Mouse (Mus musculus): ENCODE measurements around the gene Sbf1. TPM values are rescaled to one million over a fixed set of nuclear protein-coding genes. Genes with fewer than 3 reads are reported as not detected.

Gene Sbf1
- 71.9 and 80.9 TPM in 2 replicates for polyA plus RNA-seq (2016; fragmentation: Nextera tagmentation; extraction: Ambion mirVana)

DNA sequence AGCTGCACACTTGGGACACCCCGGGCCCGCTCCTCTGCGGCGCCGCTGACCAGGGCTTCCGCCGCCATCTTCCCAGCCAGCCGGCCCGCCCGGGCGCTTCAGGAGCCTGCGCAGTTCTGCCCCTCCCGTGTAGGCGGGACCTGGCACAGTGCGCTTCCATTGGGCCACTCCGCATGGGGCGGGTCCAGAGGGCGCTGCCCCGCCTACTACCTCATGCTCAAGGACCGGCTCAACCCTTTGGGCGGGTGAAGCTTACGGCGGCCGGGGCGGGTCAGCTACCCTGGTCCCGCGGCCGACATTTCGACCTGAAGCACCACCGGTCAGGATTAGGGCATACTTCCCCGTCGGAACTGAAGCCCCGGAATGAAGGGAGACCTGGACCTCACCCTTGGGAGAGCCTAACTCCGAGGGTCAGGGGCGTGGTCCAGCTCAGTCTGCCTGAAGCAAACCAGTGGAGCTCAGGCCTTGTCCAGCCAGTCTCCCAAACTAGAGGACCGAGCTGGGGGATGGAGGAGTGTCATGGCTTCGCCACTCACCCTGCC is at the start of gene Sbf1:
TSS of gene Sbf1 (minus strand) at position 122 of the 542 bp plus-strand sequence.
- Histone ChIP-seq H3K27me3 (ENCODE audit: low read depth, poor library complexity, severe bottlenecking) (no peaks in the 10 kb centered on the region), H3K9me3 (replicated peaks) (no peaks in the 10 kb centered on the region), H3K4me3 (peak within 1 kb of the TSS; percentile 78), H3K4me1 (peaks cover 31% of the 10 kb centered on the region), H3K36me3 (no peaks in the 10 kb centered on the region), H3K27ac (peak within 1 kb of the TSS; percentile 88)
- peak; percentile 95 for DNase-seq (ENCODE audit: low spot score)
- 1% methylated on average over 37 of the region's 37 CpGs for WGBS

GRCm38 (mm10) chr15:89363051-89363450 is 47.9 kb upstream of the Sbf1 start:
- Histone ChIP-seq H3K27ac (no peak overlapping the region), H3K9me3 (replicated peaks) (no peaks in the 10 kb centered on the region), H3K4me3 (no peak overlapping the region), H3K4me1 (no peaks in the 10 kb centered on the region), H3K36me3 (peaks cover 95% of the 10 kb centered on the region), H3K27me3 (ENCODE audit: low read depth, poor library complexity, severe bottlenecking) (no peaks in the 10 kb centered on the region)
- no peak for DNase-seq (ENCODE audit: low spot score)
- WGBS: 93% methylated on average over 7 of the region's 7 CpGs

GRCm38 (mm10) chr15:89358784-89359183 is 43.7 kb upstream of the Sbf1 start:
- no peak for DNase-seq (ENCODE audit: low spot score)
- Histone ChIP-seq H3K4me1 (peaks cover 21% of the 10 kb centered on the region), H3K27ac (no peak overlapping the region), H3K4me3 (no peak overlapping the region), H3K36me3 (peaks cover 64% of the 10 kb centered on the region), H3K27me3 (ENCODE audit: low read depth, poor library complexity, severe bottlenecking) (no peaks in the 10 kb centered on the region), H3K9me3 (replicated peaks) (no peaks in the 10 kb centered on the region)
- 93% methylated on average over 3 of the region's 3 CpGs for WGBS

DNA sequence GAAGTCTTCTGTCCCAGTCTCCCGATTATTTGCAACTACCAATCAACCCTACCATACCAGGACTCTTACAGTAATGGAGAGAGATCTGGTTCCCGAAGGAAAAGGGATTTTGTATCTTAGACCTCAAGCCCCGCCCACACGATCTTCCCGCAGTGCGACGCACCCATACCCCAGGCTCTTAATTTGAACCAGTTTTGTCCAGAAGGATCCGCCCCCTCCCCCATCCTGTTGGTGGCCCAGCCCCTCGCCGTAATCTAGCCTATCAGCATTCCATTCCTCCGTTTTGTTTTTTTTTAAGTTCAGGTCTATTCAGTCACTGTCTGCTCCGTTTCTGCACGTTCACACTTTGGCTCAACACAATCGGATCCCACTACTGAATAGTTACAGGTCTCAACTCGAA is 41.3 kb upstream of the Sbf1 start:
- peaks cover 23% of the 10 kb centered on the region for H3K4me1 ChIP-seq
- H3K36me3 ChIP-seq: peaks cover 64% of the 10 kb centered on the region
- peak; percentile 92 for DNase-seq (ENCODE audit: low spot score)
- peak overlapping the region; percentile 93 for H3K27ac ChIP-seq
- WGBS: under 1% methylated on average over 15 of the region's 15 CpGs
- no peaks in the 10 kb centered on the region for H3K27me3 ChIP-seq (ENCODE audit: low read depth, poor library complexity, severe bottlenecking)
- H3K4me3 ChIP-seq: peak overlapping the region; percentile 76
- no peaks in the 10 kb centered on the region for H3K9me3 ChIP-seq (replicated peaks)

DNA sequence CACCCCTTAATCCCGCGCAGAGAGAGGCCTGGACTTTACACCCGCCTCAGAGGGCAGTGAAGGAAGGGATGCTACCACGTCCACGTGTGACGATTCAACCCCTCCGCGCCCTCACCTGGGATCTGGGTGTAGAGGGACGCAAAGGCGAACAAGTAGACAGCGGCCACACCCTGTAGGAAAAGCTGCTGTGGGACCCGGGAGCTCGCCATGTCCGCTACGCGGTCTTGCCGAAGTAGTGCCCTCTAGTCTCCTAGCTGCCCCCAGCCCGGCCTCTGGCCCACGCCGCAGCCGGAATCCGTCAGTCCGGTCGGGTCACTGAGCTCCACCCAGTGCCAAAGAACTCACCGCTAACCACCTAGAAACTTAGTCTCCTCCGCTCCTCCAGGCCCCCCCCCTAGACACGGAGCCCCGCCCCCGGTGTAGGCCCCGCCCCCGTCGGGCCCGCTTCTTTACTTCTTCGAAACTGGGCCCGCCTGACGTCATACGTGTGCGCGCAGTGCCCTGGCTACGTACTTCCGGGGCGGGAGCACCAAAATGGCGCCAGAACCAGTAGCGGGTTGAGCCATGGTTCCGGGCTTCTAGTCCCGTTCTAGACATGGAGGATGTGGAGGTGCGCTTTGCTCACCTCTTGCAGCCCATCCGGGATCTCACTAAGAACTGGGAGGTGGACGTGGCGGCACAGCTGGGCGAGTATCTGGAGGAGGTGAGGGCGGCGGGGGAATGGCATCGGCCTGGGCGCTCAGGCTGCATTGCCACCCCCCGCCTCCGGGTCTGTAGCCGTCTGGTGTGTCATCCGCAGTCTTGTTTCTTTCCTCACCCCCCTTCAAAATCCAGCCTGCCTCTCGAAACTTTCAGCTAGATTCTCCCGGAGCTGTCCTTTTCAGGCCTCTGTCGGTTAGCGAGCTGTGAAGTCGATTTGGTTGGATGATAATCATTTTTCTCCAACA is 40.4 kb upstream of the Sbf1 start, which contains the start of the genes Lmf2 and Ncaph2:
TSS of gene Lmf2 (minus strand) at position 419 of the 947 bp plus-strand sequence.
TSS of gene Ncaph2 (plus strand) at position 479 of the 947 bp plus-strand sequence.
- under 1% methylated on average over 64 of the region's 64 CpGs for WGBS
- DNase-seq (ENCODE audit: low spot score): peak; percentile 99
- Histone ChIP-seq H3K27me3 (ENCODE audit: low read depth, poor library complexity, severe bottlenecking) (no peaks in the 10 kb centered on the region), H3K9me3 (replicated peaks) (no peaks in the 10 kb centered on the region), H3K36me3 (peaks cover 64% of the 10 kb centered on the region), H3K27ac (peak within 1 kb of the TSS; percentile 93), H3K4me3 (peak within 1 kb of the TSS; percentile 76), H3K4me1 (peaks cover 23% of the 10 kb centered on the region)

DNA sequence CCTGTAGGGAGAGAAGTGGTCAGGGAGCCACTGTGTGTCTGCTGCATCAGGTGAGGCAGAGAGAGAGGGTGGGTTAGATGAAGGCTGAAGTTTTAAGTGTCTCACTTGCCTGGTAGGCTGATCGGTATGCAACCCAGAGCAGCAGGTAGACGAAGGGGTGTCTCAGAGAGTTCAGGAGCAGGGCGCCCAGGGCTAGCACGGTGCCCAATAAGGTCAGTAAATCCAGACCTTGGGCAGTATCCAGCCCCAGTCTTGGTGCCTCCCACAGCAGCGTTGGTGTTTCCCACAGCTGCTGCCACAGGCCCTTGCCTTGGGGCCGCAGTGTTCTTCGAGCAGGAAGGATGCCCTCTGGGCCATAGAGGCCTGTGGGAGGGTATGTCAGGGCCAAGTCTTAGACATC is 39.3 kb upstream of the Sbf1 start:
- 90% methylated on average over 7 of the region's 7 CpGs for WGBS
- peak overlapping the region; percentile 93 for H3K27ac ChIP-seq
- H3K36me3 ChIP-seq: peaks cover 63% of the 10 kb centered on the region
- no peak for DNase-seq (ENCODE audit: low spot score)
- no peaks in the 10 kb centered on the region for H3K27me3 ChIP-seq (ENCODE audit: low read depth, poor library complexity, severe bottlenecking)
- H3K4me3 ChIP-seq: peak overlapping the region; percentile 76
- H3K9me3 ChIP-seq (replicated peaks): no peaks in the 10 kb centered on the region
- peaks cover 23% of the 10 kb centered on the region for H3K4me1 ChIP-seq

DNA sequence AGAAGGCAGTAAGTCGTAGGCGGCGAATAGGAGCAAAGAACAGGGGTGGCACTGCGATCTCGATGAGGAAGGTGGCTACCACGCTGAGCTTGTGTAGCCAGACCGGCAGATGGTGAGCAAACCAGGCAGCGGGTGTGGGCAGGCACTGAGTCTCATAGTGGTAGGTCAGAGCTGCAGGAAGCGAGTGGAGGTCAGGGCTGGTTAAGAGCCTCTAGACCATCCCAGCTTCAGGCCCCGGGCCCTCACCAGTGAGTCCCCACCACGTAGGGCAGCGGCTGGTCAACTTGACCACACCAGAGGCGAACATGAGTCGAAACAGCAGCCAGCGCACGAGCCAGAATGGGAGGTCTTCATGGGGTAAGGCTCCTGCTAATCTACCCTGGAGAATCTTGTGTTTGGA is 38.7 kb upstream of the Sbf1 start:
- no peak overlapping the region for H3K27ac ChIP-seq
- peaks cover 57% of the 10 kb centered on the region for H3K36me3 ChIP-seq
- H3K27me3 ChIP-seq (ENCODE audit: low read depth, poor library complexity, severe bottlenecking): no peaks in the 10 kb centered on the region

GRCm38 (mm10) chr15:89352795-89353194 is 37.7 kb upstream of the Sbf1 start:
- WGBS: 98% methylated on average over 12 of the region's 12 CpGs
- H3K9me3 ChIP-seq (replicated peaks): no peaks in the 10 kb centered on the region
- no peak overlapping the region for H3K4me3 ChIP-seq
- no peak for DNase-seq (ENCODE audit: low spot score)
- peaks cover 51% of the 10 kb centered on the region for H3K36me3 ChIP-seq
- no peaks in the 10 kb centered on the region for H3K27me3 ChIP-seq (ENCODE audit: low read depth, poor library complexity, severe bottlenecking)
- H3K4me1 ChIP-seq: peaks cover 23% of the 10 kb centered on the region
- no peak overlapping the region for H3K27ac ChIP-seq

More for the DNA sequence above, 38.7 kb upstream of the Sbf1 start:
- 96% methylated on average over 16 of the region's 16 CpGs for WGBS
- peak overlapping the region; percentile 76 for H3K4me3 ChIP-seq
- no peak for DNase-seq (ENCODE audit: low spot score)
- no peaks in the 10 kb centered on the region for H3K9me3 ChIP-seq (replicated peaks)
- peaks cover 23% of the 10 kb centered on the region for H3K4me1 ChIP-seq

DNA sequence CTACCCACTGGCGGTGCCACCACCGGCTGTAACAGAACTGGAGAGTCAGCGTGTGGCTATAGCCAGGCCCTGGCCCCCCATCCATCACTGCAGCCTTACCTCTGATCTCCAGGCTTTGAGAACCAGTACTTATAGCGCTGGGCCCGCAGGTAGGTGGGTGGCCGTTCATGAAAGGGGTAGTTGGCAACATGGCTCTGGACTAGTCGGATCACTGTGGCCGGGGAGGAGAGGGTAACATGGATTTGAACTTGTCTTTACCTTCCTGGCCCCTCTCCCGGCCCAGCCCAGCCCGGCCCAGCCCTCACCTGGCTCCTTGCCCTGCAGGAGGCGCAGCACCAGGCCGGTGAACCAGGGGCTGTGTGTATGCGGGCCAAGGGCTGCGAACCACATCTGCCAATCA is 36.9 kb upstream of the Sbf1 start:
- DNase-seq (ENCODE audit: low spot score): no peak
- H3K4me1 ChIP-seq: peaks cover 20% of the 10 kb centered on the region
- peaks cover 48% of the 10 kb centered on the region for H3K36me3 ChIP-seq
- H3K27me3 ChIP-seq (ENCODE audit: low read depth, poor library complexity, severe bottlenecking): no peaks in the 10 kb centered on the region
- no peak overlapping the region for H3K4me3 ChIP-seq
- H3K27ac ChIP-seq: no peak overlapping the region
- H3K9me3 ChIP-seq (replicated peaks): no peaks in the 10 kb centered on the region
- 97% methylated on average over 14 of the region's 14 CpGs for WGBS

- no peaks in the 10 kb centered on the region for H3K9me3 ChIP-seq (replicated peaks)
- WGBS: 91% methylated on average over 15 of the region's 15 CpGs
- H3K27me3 ChIP-seq (ENCODE audit: low read depth, poor library complexity, severe bottlenecking): no peaks in the 10 kb centered on the region
- no peak for DNase-seq (ENCODE audit: low spot score)
- H3K36me3 ChIP-seq: peaks cover 48% of the 10 kb centered on the region
- H3K4me1 ChIP-seq: peaks cover 17% of the 10 kb centered on the region
- no peak overlapping the region for H3K27ac ChIP-seq
- no peak overlapping the region for H3K4me3 ChIP-seq
Measured at GRCm38 (mm10) chr15:89351302-89351701, 36.2 kb upstream of the Sbf1 start.

GRCm38 (mm10) chr15:89350447-89350846 is 35.3 kb upstream of the Sbf1 start:
- no peak for DNase-seq (ENCODE audit: low spot score)
- no peaks in the 10 kb centered on the region for H3K9me3 ChIP-seq (replicated peaks)
- peaks cover 48% of the 10 kb centered on the region for H3K36me3 ChIP-seq
- no peaks in the 10 kb centered on the region for H3K27me3 ChIP-seq (ENCODE audit: low read depth, poor library complexity, severe bottlenecking)
- no peak overlapping the region for H3K27ac ChIP-seq
- 90% methylated on average over 5 of the region's 5 CpGs for WGBS
- no peak overlapping the region for H3K4me3 ChIP-seq
- H3K4me1 ChIP-seq: peaks cover 17% of the 10 kb centered on the region

- H3K27ac ChIP-seq: no peak overlapping the region
- DNase-seq (ENCODE audit: low spot score): no peak
- H3K27me3 ChIP-seq (ENCODE audit: low read depth, poor library complexity, severe bottlenecking): no peaks in the 10 kb centered on the region
- no peaks in the 10 kb centered on the region for H3K36me3 ChIP-seq
- no peaks in the 10 kb centered on the region for H3K9me3 ChIP-seq (replicated peaks)
- WGBS: 90% methylated on average over 3 of the region's 3 CpGs
- H3K4me1 ChIP-seq: no peaks in the 10 kb centered on the region
- no peak overlapping the region for H3K4me3 ChIP-seq
Measured at GRCm38 (mm10) chr15:89343325-89343724, 28.2 kb upstream of the Sbf1 start.

- H3K27ac ChIP-seq: no peak overlapping the region
- no peaks in the 10 kb centered on the region for H3K27me3 ChIP-seq (ENCODE audit: low read depth, poor library complexity, severe bottlenecking)
- no peak overlapping the region for H3K4me3 ChIP-seq
- H3K9me3 ChIP-seq (replicated peaks): no peaks in the 10 kb centered on the region
- no peaks in the 10 kb centered on the region for H3K4me1 ChIP-seq
- H3K36me3 ChIP-seq: no peaks in the 10 kb centered on the region
- DNase-seq (ENCODE audit: low spot score): no peak
- 26% methylated on average over 1 of the region's 1 CpGs for WGBS
Measured at GRCm38 (mm10) chr15:89341678-89342077, 26.6 kb upstream of the Sbf1 start.

All from limb, embryonic 10.5 days (tissue).